Mouse (Mus musculus) ES-E14 (cell line): ENCODE results near the gene Tgfb1. TPM values are rescaled to one million over a fixed set of nuclear protein-coding genes. Genes with fewer than 3 reads are reported as not detected.

Source experiments
- DNase-seq: peaks from one replicate; pipeline ENCODE4 v3.0.0-alpha.2; 2013; ENCODE audit warnings: low read depth, low spot score
- H3K27ac ChIP-seq: 2 replicates; pipeline ENCODE4 v1.5.1; 2012; ENCODE audit warnings: low read depth, mild to moderate bottlenecking, low read length, moderate library complexity, mixed read lengths; ENCODE audit not compliant: poor library complexity, insufficient read depth, severe bottlenecking
- H3K36me3 ChIP-seq: 2 replicates; pipeline ENCODE4 v1.6.1; 2012; ENCODE audit warnings: mild to moderate bottlenecking, low read length, moderate library complexity, mixed read lengths; ENCODE audit not compliant: control insufficient read depth, poor library complexity, insufficient read depth, severe bottlenecking
- H3K4me1 ChIP-seq, 2 experiments: fragments of 150-350 bp in 1 of 2; sonication (generic) in 1 of 2; 2 replicates each; pipeline ENCODE4 v1.6.1; 2012; ENCODE audit warnings: low read length in 2 of 2, mild to moderate bottlenecking in 1 of 2, mixed read lengths in 1 of 2; ENCODE audit not compliant: control insufficient read depth in 2 of 2, insufficient read depth in 2 of 2, poor library complexity in 1 of 2
- H3K4me3 ChIP-seq, 2 experiments: fragments of 150-350 bp in 1 of 2; sonication (generic) in 1 of 2; 2 replicates each; pipeline ENCODE4 v1.5.1; 2012; ENCODE audit warnings: low read length in 2 of 2, low read depth in 1 of 2, mild to moderate bottlenecking in 1 of 2, mixed read lengths in 1 of 2; ENCODE audit not compliant: insufficient read depth in 1 of 2, poor library complexity in 1 of 2, severe bottlenecking in 1 of 2
- H3K9ac ChIP-seq: 2 replicates; pipeline ENCODE4 v1.6.1; 2012; ENCODE audit warnings: low read depth, mild to moderate bottlenecking, low read length, mixed read lengths; ENCODE audit not compliant: poor library complexity, insufficient read depth, severe bottlenecking
- H3K9me3 ChIP-seq: fragments of 150-350 bp; sonication (generic); 2 replicates; pipeline ENCODE4 v1.6.1; 2012; ENCODE audit warnings: low read depth, mild to moderate bottlenecking, low read length; ENCODE audit not compliant: control insufficient read depth, insufficient read depth
- CHD2 ChIP-seq: IDR thresholded peaks from 2 replicates; pipeline ENCODE4 v1.6.1; 2014; ENCODE audit warnings: mild to moderate bottlenecking, low read depth, low read length, inconsistent platforms
- HCFC1 ChIP-seq: IDR thresholded peaks from 2 replicates; pipeline ENCODE4 v1.6.1; 2012; ENCODE audit warnings: low read length, inconsistent platforms, borderline replicate concordance; ENCODE audit not compliant: insufficient read depth
- MAFK ChIP-seq: IDR thresholded peaks from 2 replicates; pipeline ENCODE4 v1.6.1; 2014; ENCODE audit warnings: mild to moderate bottlenecking, low read depth, low read length, inconsistent platforms; ENCODE audit not compliant: insufficient read depth
- ZC3H11A ChIP-seq: IDR thresholded peaks from 2 replicates; pipeline ENCODE4 v1.6.1; 2012; ENCODE audit warnings: low read depth, mild to moderate bottlenecking, inconsistent platforms, low read length, borderline replicate concordance
- ZNF384 ChIP-seq: IDR thresholded peaks from 2 replicates; pipeline ENCODE4 v1.6.1; 2012; ENCODE audit warnings: low read depth, low read length, inconsistent platforms
- in situ Hi-C, 2 experiments: fragments of 600-800 bp; cut with MboI; formaldehyde crosslinking; loops; one replicate each; pipeline ENCODE4 v1.15.1; 2025; ENCODE audit warnings: low sequenced_read_pairs in 2 of 2, inconsistent platforms in 1 of 2; ENCODE audit not compliant: unreplicated experiment in 2 of 2
- total RNA-seq: library from RNA; depleted of rRNA; stranded (reverse); fragments of 300-350 nt; gene quantifications from 2 replicates; pipeline ENCODE4 v1.2.3, GENCODE M21; 2012

Gene Tgfb1
- total RNA-seq, 1 experiment, result 7.1 TPM

DNA sequence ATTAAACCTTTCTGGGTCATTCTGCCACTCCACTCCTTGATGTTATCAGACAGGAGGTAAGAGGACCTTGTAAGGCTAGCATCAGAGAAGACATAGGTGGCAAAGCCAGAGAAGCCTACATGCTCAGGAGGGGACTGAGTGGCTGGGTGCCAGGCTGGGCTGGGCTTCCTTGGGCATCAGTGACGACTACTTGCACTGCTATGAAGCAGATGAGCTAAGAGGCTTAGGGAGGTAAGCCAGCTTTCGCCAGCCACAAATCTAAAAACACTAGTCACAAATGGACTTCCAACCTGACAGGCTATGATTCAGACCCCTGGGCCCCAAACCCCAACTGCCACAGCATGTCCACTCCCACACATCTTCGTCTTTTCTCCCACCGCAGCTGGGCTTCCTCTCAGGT is 42.2 kb upstream of the Tgfb1 start:
- no peak overlapping the region for H3K27ac ChIP-seq
- no peak for TF ChIP-seq MAFK
- TF ChIP-seq HCFC1, result no peak
- TF ChIP-seq ZNF384, result no peak
- TF ChIP-seq CHD2, result no peak
- TF ChIP-seq ZC3H11A, result no peak
- peaks cover 8% of the 10 kb centered on the region; the same call in 1 of the 2 replicates for H3K36me3 ChIP-seq
- no peaks in the 10 kb centered on the region for H3K9me3 ChIP-seq
- no peak overlapping the region for H3K9ac ChIP-seq
- H3K4me3 ChIP-seq, result no peak overlapping the region
- peaks cover 2 to 23% of the 10 kb centered on the region in 2 experiments; a peak in 3 of 4 replicates for H3K4me1 ChIP-seq
- in situ Hi-C loops, result no loop called here
- no peak for DNase-seq

- Histone ChIP-seq H3K4me1 (peaks cover 2 to 23% of the 10 kb centered on the region in 2 experiments; a peak in 3 of 4 replicates), H3K27ac (no peak overlapping the region), H3K4me3 (no peak overlapping the region), H3K36me3 (peaks cover 5% of the 10 kb centered on the region; the same call in 1 of the 2 replicates), H3K9ac (no peak overlapping the region), H3K9me3 (no peaks in the 10 kb centered on the region)
- no peak for DNase-seq
- in situ Hi-C loops, result no loop called here
- no peak for TF ChIP-seq ZNF384
- no peak for TF ChIP-seq HCFC1
- TF ChIP-seq MAFK, result no peak
- TF ChIP-seq ZC3H11A, result no peak
Observed at GRCm38 (mm10) chr7:25645074-25645473, 41.7 kb upstream of the Tgfb1 start.

GRCm38 (mm10) chr7:25647574-25648123 is 39.2 kb upstream of the Tgfb1 start:
- Histone ChIP-seq H3K4me3 (no peak overlapping the region), H3K27ac (no peak overlapping the region), H3K9ac (no peak overlapping the region), H3K36me3 (no peaks in the 10 kb centered on the region; the same call in 1 of the 2 replicates), H3K4me1 (peaks cover 2 to 22% of the 10 kb centered on the region in 2 experiments; a peak in 3 of 4 replicates), H3K9me3 (no peaks in the 10 kb centered on the region)
- no peak for DNase-seq
- TF ChIP-seq ZC3H11A, result no peak
- no peak for TF ChIP-seq MAFK
- TF ChIP-seq ZNF384, result no peak
- TF ChIP-seq CHD2, result no peak
- TF ChIP-seq HCFC1, result no peak
- in situ Hi-C loops, result no loop called here

GRCm38 (mm10) chr7:25649839-25650238 is 37.0 kb upstream of the Tgfb1 start:
- Histone ChIP-seq H3K9ac (no peak overlapping the region), H3K9me3 (no peaks in the 10 kb centered on the region), H3K4me3 (no peak overlapping the region), H3K4me1 (peaks cover 0 to 15% of the 10 kb centered on the region in 2 experiments; a peak in 2 of 4 replicates), H3K36me3 (peaks cover 2% of the 10 kb centered on the region; the same call in 1 of the 2 replicates), H3K27ac (no peak overlapping the region)
- in situ Hi-C loops, result no loop called here
- TF ChIP-seq HCFC1, result no peak
- TF ChIP-seq CHD2, result no peak
- no peak for TF ChIP-seq ZNF384
- no peak for TF ChIP-seq MAFK
- TF ChIP-seq ZC3H11A, result no peak
- no peak for DNase-seq
